Mouse (Mus musculus) kidney, postnatal 25 days (tissue): Measurements from ENCODE around the gene Btbd35f11.
"Not testable (repeated sequence)": the region's sequence is repeated elsewhere in the genome, so short reads cannot be mapped to it uniquely, and the experiment has no call there.

Experiments
- DNase-seq, 2 experiments: peaks; one replicate each; pipeline ENCODE4 v3.0.0; 2021; ENCODE audit warnings: mixed read lengths in 2 of 2

The Btbd35f11 gene

GRCm38 (mm10) chrX:3443590-3443989 is at the start of gene Btbd35f11:
Gene Btbd35f11, minus strand, starts transcription at chrX:3443690.
- DNase-seq: not testable (repeated sequence)

- DNase-seq: not testable (repeated sequence)
Observed at GRCm38 (mm10) chrX:3409946-3410345, 33.5 kb downstream of the Btbd35f11 start.
